Mouse (Mus musculus) layer of hippocampus, adult 2 months (tissue): ENCODE results near the gene Actb. TPM values are rescaled to one million over a fixed set of nuclear protein-coding genes. Genes with fewer than 3 reads are reported as not detected.

Source experiments
- DNase-seq, 2 experiments: peaks; one replicate each; pipeline ENCODE4 v3.0.0; 2022; ENCODE audit warnings: low spot score in 2 of 2
- H3K27ac ChIP-seq: fragments of 200-600 bp; 2 replicates; pipeline ENCODE4 v1.8.1; 2022
- H3K4me3 ChIP-seq: fragments of 200-600 bp; 2 replicates; pipeline ENCODE4 v1.8.1; 2022; ENCODE audit warnings: mild to moderate bottlenecking
- CTCF ChIP-seq: fragments of 200-600 bp; conservative IDR thresholded peaks from 2 replicates; pipeline ENCODE4 v1.8.1; 2022; ENCODE audit warnings: antibody characterized with exemption, mild to moderate bottlenecking, moderate library complexity
- total RNA-seq, 2 experiments: library from RNA; stranded (reverse); gene quantifications; 2 replicates each; pipeline ENCODE4 v1.2.3; 2021

Gene Actb
- total RNA-seq, 2 experiments from 2014 or later = 3,149 to 3,251 TPM

GRCm38 (mm10) chr5:142915231-142915630, 8.7 kb upstream of the Actb start:
- Histone ChIP-seq H3K4me3 (no peak overlapping the region), H3K27ac (no peak overlapping the region)
- no peak for TF ChIP-seq CTCF
- no peak for DNase-seq

- DNase-seq = no peak
- Histone ChIP-seq H3K4me3 (no peak overlapping the region), H3K27ac (no peak overlapping the region)
- no peak for TF ChIP-seq CTCF
Observed at GRCm38 (mm10) chr5:142912739-142913138, 6.2 kb upstream of the Actb start.

GRCm38 (mm10) chr5:142912320-142912719, 5.8 kb upstream of the Actb start:
- Histone ChIP-seq H3K27ac (no peak overlapping the region), H3K4me3 (no peak overlapping the region)
- no peak for DNase-seq
- TF ChIP-seq CTCF = no peak

GRCm38 (mm10) chr5:142911629-142912028, 5.1 kb upstream of the Actb start:
- TF ChIP-seq CTCF = no peak
- Histone ChIP-seq H3K27ac (no peak overlapping the region), H3K4me3 (no peak overlapping the region)
- no peak for DNase-seq

- TF ChIP-seq CTCF = no peak
- DNase-seq = no peak
- Histone ChIP-seq H3K27ac (peak overlapping the region; percentile 100), H3K4me3 (no peak overlapping the region)
Observed at GRCm38 (mm10) chr5:142909576-142910278, 3.2 kb upstream of the Actb start.

- no peak for TF ChIP-seq CTCF
- Histone ChIP-seq H3K27ac (peak overlapping the region; percentile 100), H3K4me3 (no peak overlapping the region)
- DNase-seq = no peak
Observed at GRCm38 (mm10) chr5:142908941-142909575, 2.5 kb upstream of the Actb start.

GRCm38 (mm10) chr5:142907803-142908559, 1.4 kb upstream of the Actb start:
- Histone ChIP-seq H3K4me3 (peak overlapping the region; percentile 82; the same call in 1 of the 2 replicates), H3K27ac (peak overlapping the region; percentile 100)
- TF ChIP-seq CTCF = no peak
- DNase-seq = no peak

- Histone ChIP-seq H3K27ac (peak overlapping the region; percentile 100), H3K4me3 (peak overlapping the region; percentile 82)
- TF ChIP-seq CTCF = no peak
- peak; percentile 58 to 80 for DNase-seq
Observed at GRCm38 (mm10) chr5:142907048-142907802, 671 bp upstream of the Actb start.

- TF ChIP-seq CTCF = peak; percentile 97
- DNase-seq = peak; percentile 99 to 100
- peak overlapping the region; percentile 100 for H3K27ac ChIP-seq
- H3K4me3 ChIP-seq = peak overlapping the region; percentile 82
Observed at GRCm38 (mm10) chr5:142905725-142906531, 626 bp downstream of the Actb start.

GRCm38 (mm10) chr5:142905038-142905695, 1.4 kb downstream of the Actb start:
- DNase-seq = no peak
- no peak for TF ChIP-seq CTCF
- Histone ChIP-seq H3K27ac (peak overlapping the region; percentile 100), H3K4me3 (peak overlapping the region; percentile 82)

GRCm38 (mm10) chr5:142904208-142905037, 2.1 kb downstream of the Actb start:
- DNase-seq = no peak
- Histone ChIP-seq H3K4me3 (peak overlapping the region; percentile 82), H3K27ac (peak overlapping the region; percentile 100)
- no peak for TF ChIP-seq CTCF
